Mouse (Mus musculus): ENCODE measurements around the gene Ccdc47. TPM values are rescaled to one million over a fixed set of nuclear protein-coding genes. Genes with fewer than 3 reads are reported as not detected.
A peak's percentile ranks its signal among the peaks of the same experiment; 100 is the strongest.

Gene Ccdc47
- polyA plus RNA-seq, 1 experiment from 2014 or later = 69.9 TPM

GRCm38 (mm10) chr11:106193371-106194154, 22.6 kb downstream of the Ccdc47 start:
- Histone ChIP-seq H3K4me3 (peak overlapping the region; percentile 73), H3K27me3 (ENCODE audit: low read depth, poor library complexity, severe bottlenecking) (no peaks in the 10 kb centered on the region), H3K27ac (replicated peaks) (peak overlapping the region; percentile 84), H3K4me1 (peaks cover 19% of the 10 kb centered on the region), H3K9me3 (replicated peaks) (no peaks in the 10 kb centered on the region), H3K36me3 (peaks cover 24% of the 10 kb centered on the region)
- DNase-seq (ENCODE audit: low spot score) = peak; percentile 99
- WGBS = under 1% methylated on average over 44 of the region's 44 CpGs

GRCm38 (mm10) chr11:106192657-106193370, 23.3 kb downstream of the Ccdc47 start:
- no peaks in the 10 kb centered on the region for H3K9me3 ChIP-seq (replicated peaks)
- peak overlapping the region; percentile 73 for H3K4me3 ChIP-seq
- peaks cover 19% of the 10 kb centered on the region for H3K4me1 ChIP-seq
- 14% methylated on average over 19 of the region's 19 CpGs for WGBS
- H3K36me3 ChIP-seq = peaks cover 17% of the 10 kb centered on the region
- no peak for DNase-seq (ENCODE audit: low spot score)
- no peaks in the 10 kb centered on the region for H3K27me3 ChIP-seq (ENCODE audit: low read depth, poor library complexity, severe bottlenecking)
- H3K27ac ChIP-seq (replicated peaks) = peak overlapping the region; percentile 84

GRCm38 (mm10) chr11:106192241-106192640, 23.9 kb downstream of the Ccdc47 start:
- Histone ChIP-seq H3K4me3 (peak overlapping the region; percentile 73), H3K4me1 (peaks cover 19% of the 10 kb centered on the region), H3K9me3 (replicated peaks) (no peaks in the 10 kb centered on the region)

GRCm38 (mm10) chr11:106191716-106192115, 24.4 kb downstream of the Ccdc47 start:
- no peaks in the 10 kb centered on the region for H3K27me3 ChIP-seq (ENCODE audit: low read depth, poor library complexity, severe bottlenecking)
- peaks cover 9% of the 10 kb centered on the region for H3K36me3 ChIP-seq
- H3K4me3 ChIP-seq = no peak overlapping the region; the same call in 1 of the 2 replicates
- no peak overlapping the region for H3K27ac ChIP-seq (replicated peaks)
- 93% methylated on average over 3 of the region's 3 CpGs for WGBS
- peaks cover 19% of the 10 kb centered on the region for H3K4me1 ChIP-seq
- no peak for DNase-seq (ENCODE audit: low spot score)
- no peaks in the 10 kb centered on the region for H3K9me3 ChIP-seq (replicated peaks)

More at GRCm38 (mm10) chr11:106192241-106192640, 23.9 kb downstream of the Ccdc47 start:
- H3K27ac ChIP-seq (replicated peaks) = no peak overlapping the region
- peaks cover 11% of the 10 kb centered on the region for H3K36me3 ChIP-seq
- 88% methylated on average over 5 of the region's 5 CpGs for WGBS
- H3K27me3 ChIP-seq (ENCODE audit: low read depth, poor library complexity, severe bottlenecking) = no peaks in the 10 kb centered on the region
- no peak for DNase-seq (ENCODE audit: low spot score)

GRCm38 (mm10) chr11:106187326-106187725, 28.8 kb downstream of the Ccdc47 start:
- peaks cover 4% of the 10 kb centered on the region for H3K4me1 ChIP-seq
- H3K4me3 ChIP-seq = no peak overlapping the region
- no peak for DNase-seq (ENCODE audit: low spot score)
- 94% methylated on average over 4 of the region's 4 CpGs for WGBS
- no peak overlapping the region for H3K27ac ChIP-seq (replicated peaks)
- H3K36me3 ChIP-seq = peaks cover 27% of the 10 kb centered on the region
- no peaks in the 10 kb centered on the region for H3K9me3 ChIP-seq (replicated peaks)
- H3K27me3 ChIP-seq (ENCODE audit: low read depth, poor library complexity, severe bottlenecking) = no peaks in the 10 kb centered on the region

- DNase-seq (ENCODE audit: low spot score) = no peak
- Histone ChIP-seq H3K27me3 (ENCODE audit: low read depth, poor library complexity, severe bottlenecking) (no peaks in the 10 kb centered on the region), H3K27ac (replicated peaks) (no peak overlapping the region), H3K4me3 (no peak overlapping the region), H3K36me3 (peaks cover 26% of the 10 kb centered on the region), H3K9me3 (replicated peaks) (no peaks in the 10 kb centered on the region), H3K4me1 (0 out of 2 replicates have a peak, but pooled peaks cover 3% of the 10 kb centered on the region)
- WGBS = 90% methylated on average over 2 of the region's 2 CpGs
Observed at GRCm38 (mm10) chr11:106180449-106180801, 35.7 kb downstream of the Ccdc47 start.

GRCm38 (mm10) chr11:106179711-106180448, 36.3 kb downstream of the Ccdc47 start:
- DNase-seq (ENCODE audit: low spot score) = no peak
- Histone ChIP-seq H3K4me1 (0 out of 2 replicates have a peak, but pooled peaks cover 3% of the 10 kb centered on the region), H3K27me3 (ENCODE audit: low read depth, poor library complexity, severe bottlenecking) (no peaks in the 10 kb centered on the region), H3K4me3 (no peak overlapping the region), H3K9me3 (replicated peaks) (no peaks in the 10 kb centered on the region), H3K27ac (replicated peaks) (no peak overlapping the region), H3K36me3 (peaks cover 21% of the 10 kb centered on the region)
- WGBS = 76% methylated on average over 7 of the region's 7 CpGs

- Histone ChIP-seq H3K9me3 (replicated peaks) (no peaks in the 10 kb centered on the region), H3K4me3 (no peak overlapping the region), H3K4me1 (0 out of 2 replicates have a peak, but pooled peaks cover 3% of the 10 kb centered on the region), H3K27ac (replicated peaks) (no peak overlapping the region), H3K27me3 (ENCODE audit: low read depth, poor library complexity, severe bottlenecking) (no peaks in the 10 kb centered on the region), H3K36me3 (peaks cover 19% of the 10 kb centered on the region)
- no peak for DNase-seq (ENCODE audit: low spot score)
- 83% methylated on average over 5 of the region's 5 CpGs for WGBS
Observed at GRCm38 (mm10) chr11:106178036-106178782, 37.9 kb downstream of the Ccdc47 start.

- WGBS = 87% methylated on average over 5 of the region's 5 CpGs
- no peak overlapping the region for H3K4me3 ChIP-seq
- H3K4me1 ChIP-seq = 0 out of 2 replicates have a peak, but pooled peaks cover 3% of the 10 kb centered on the region
- H3K36me3 ChIP-seq = peaks cover 19% of the 10 kb centered on the region
- no peak overlapping the region for H3K27ac ChIP-seq (replicated peaks)
- no peaks in the 10 kb centered on the region for H3K27me3 ChIP-seq (ENCODE audit: low read depth, poor library complexity, severe bottlenecking)
- no peaks in the 10 kb centered on the region for H3K9me3 ChIP-seq (replicated peaks)
- no peak for DNase-seq (ENCODE audit: low spot score)
Observed at GRCm38 (mm10) chr11:106176372-106176771, 39.8 kb downstream of the Ccdc47 start.

GRCm38 (mm10) chr11:106175081-106175480, 41.1 kb downstream of the Ccdc47 start:
- Histone ChIP-seq H3K27ac (replicated peaks) (no peak overlapping the region), H3K9me3 (replicated peaks) (no peaks in the 10 kb centered on the region), H3K4me3 (no peak overlapping the region), H3K36me3 (peaks cover 30% of the 10 kb centered on the region), H3K4me1 (0 out of 2 replicates have a peak, but pooled peaks cover 3% of the 10 kb centered on the region), H3K27me3 (ENCODE audit: low read depth, poor library complexity, severe bottlenecking) (no peaks in the 10 kb centered on the region)
- WGBS = 80% methylated on average over 3 of the region's 3 CpGs
- no peak for DNase-seq (ENCODE audit: low spot score)

- H3K27ac ChIP-seq (replicated peaks) = no peak overlapping the region
- H3K9me3 ChIP-seq (replicated peaks) = no peaks in the 10 kb centered on the region
- 84% methylated on average over 5 of the region's 5 CpGs for WGBS
- H3K4me3 ChIP-seq = no peak overlapping the region
- DNase-seq (ENCODE audit: low spot score) = no peak
- H3K36me3 ChIP-seq = peaks cover 37% of the 10 kb centered on the region
- no peaks in the 10 kb centered on the region for H3K4me1 ChIP-seq
- no peaks in the 10 kb centered on the region for H3K27me3 ChIP-seq (ENCODE audit: low read depth, poor library complexity, severe bottlenecking)
Observed at GRCm38 (mm10) chr11:106174372-106174771, 41.8 kb downstream of the Ccdc47 start.

GRCm38 (mm10) chr11:106173228-106173627, 42.9 kb downstream of the Ccdc47 start:
- Histone ChIP-seq H3K9me3 (replicated peaks) (no peaks in the 10 kb centered on the region), H3K27ac (replicated peaks) (no peak overlapping the region), H3K27me3 (ENCODE audit: low read depth, poor library complexity, severe bottlenecking) (no peaks in the 10 kb centered on the region), H3K4me1 (no peaks in the 10 kb centered on the region), H3K4me3 (no peak overlapping the region), H3K36me3 (peaks cover 42% of the 10 kb centered on the region)
- no peak for DNase-seq (ENCODE audit: low spot score)
- 95% methylated on average over 2 of the region's 2 CpGs for WGBS
